Mouse (Mus musculus): ENCODE measurements around the gene Cdca4. TPM values are rescaled to one million over a fixed set of nuclear protein-coding genes. Genes with fewer than 3 reads are reported as not detected.

Cdca4 gene
- total RNA-seq (2015) (62.0 and 67.7 TPM in 2 replicates), total RNA-seq (2017) (48.9 and 57.9 TPM in 2 replicates)

DNA sequence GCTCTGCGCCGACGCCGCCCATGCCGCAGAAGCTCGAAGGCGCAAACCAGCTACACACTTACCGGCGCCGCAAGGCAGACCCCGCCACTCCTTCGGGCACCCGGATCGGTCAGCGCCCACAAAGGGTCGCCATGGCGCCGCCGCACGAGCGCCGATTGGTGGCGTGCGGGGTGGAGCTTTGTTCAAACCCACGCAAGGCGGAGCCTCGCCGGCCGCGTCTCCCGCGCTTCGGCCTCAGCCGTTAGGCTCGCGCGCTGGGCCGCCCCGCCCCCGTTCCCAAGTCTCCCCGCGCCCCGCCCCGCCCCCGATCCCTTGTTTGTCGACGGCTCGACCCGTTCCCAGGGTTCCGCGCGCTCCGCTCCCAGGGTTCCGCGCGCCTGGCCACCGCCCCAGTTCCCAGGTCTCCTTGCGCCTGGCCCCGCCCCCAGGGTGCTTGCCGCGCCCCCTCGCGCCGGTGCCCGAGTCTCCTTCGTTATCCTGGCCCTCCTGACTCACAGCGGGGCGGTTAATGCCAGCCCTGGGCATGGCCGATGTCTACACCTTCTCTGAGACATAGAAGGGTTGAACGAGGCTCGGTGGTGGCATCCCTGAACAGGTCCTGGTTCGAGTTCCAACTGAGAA is at the start of gene Cdca4:
TSS of gene Cdca4 (minus strand) at position 180 of the 621 bp plus-strand sequence.
- ATAC-seq (ENCODE audit: poor library complexity, severe bottlenecking), result peak; percentile 88

DNA sequence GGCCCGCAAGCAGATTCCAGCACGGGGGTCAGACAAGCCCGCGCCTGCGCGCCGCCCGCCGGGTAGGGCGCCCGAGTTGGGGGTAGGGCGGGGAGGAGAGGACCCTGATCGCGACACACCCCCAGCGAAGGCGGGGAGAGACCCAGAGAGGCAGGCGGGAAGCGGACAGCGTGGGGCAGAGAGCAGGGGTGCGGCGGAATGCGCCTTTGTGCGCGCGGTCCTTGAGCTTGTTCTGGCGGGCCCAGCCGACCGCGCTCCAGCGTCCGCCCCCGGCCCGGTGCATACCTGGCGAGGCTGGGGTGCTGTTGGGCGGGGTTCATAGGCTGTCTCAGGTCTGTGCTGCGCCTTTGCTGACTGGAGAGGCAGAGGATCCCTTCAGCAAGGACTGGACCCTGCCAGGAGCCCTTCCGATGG is 48.4 kb upstream of the Cdca4 start:
- ATAC-seq (ENCODE audit: poor library complexity, severe bottlenecking), result no peak

DNA sequence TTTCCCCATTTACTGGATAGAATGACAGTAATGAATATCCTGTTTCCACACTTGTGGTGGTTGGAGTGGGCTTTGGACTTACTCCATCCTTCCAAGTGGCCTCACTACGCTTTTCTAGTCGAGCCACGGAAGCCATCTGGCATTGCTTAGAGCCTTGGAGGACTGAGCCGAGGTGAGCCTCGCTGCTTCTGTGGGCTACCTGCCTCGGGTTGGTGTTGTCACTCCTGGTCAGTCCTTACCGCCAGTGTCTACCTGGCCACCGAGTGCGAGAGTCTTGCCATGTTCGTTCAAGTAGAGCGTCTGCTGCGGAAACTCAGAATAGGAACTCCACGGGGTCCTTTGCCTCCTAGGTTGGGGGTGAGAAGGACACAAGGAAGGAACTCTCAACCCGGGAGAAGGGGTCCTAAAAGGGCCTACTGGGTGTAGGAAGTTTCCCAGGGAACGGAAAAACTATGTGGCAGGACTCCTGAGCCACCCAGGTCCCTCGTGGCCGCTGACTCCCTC is 47.9 kb upstream of the Cdca4 start:
- no peak for ATAC-seq (ENCODE audit: poor library complexity, severe bottlenecking)

DNA sequence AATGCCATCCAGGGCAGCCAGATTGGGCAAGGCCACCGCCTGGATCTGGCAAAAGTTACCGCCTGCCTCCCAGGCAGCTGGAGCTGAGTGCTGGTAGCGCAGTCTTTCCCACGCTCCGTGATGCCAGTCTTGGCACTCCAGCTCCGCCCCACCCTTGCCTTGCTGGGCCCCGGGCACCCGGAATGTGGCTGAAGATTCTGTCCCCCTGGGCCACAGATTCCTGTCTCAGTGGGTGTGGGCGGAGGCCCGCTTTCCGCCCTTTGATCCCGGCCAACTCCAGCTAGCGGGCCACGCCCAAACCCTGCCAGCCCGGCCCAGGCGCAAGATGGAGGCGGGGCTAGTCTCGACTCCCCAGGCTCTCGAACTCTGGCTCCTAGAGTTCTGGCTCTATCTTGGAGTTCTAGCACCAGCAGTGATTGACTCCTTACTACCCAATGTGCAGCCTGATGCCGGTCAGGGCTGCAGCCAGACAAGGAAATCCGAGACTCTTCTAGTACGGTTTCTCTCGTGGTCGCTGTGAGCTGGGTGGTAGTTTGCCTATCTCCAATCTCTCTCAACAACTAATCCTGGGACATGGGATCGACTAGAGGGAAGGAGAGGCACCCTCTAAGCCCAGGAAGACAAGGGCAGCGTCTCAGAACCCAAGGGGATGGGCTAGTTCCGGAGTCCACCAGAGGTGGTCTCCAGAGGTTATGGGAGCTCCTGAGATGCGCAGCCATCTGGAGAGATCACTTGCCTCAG is 47.3 kb upstream of the Cdca4 start:
- peak; percentile 51 for ATAC-seq (ENCODE audit: poor library complexity, severe bottlenecking)

DNA sequence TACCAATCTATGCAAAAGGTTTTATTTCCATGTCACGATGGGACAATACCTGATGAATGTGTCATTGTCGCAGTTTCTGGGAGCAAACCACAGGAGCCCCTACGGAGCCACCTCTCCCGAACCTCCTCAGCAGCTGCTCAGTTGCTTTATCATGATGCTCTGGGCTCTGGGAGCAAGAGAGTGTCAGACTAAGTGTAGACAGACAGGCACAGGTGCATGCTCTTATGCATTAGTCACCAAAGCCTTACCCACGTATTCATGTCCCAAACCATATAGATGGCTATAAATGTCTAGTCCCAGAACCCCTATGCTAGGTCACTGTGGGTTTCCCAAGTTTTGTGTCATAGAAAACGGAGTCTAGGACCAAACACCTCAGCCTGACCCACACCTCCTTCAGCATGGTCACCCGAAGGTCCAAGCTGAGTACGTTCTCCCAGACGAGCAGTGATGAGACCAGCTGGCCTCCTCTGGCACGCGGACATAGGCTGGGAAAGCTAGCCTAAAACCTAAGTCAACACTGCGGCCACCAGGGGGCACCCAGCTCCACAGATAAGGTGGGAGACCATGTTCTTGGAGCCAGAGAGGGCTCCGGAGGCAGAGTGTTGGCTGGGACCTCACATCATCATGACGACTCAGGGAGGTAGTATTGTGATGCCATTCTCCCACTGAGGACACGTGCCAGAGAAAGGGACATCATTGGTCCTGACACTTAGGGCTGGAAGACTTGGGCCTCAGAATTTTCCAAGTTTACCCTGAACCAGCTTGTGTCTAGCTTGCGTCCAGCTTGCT is 46.2 kb upstream of the Cdca4 start:
- ATAC-seq (ENCODE audit: poor library complexity, severe bottlenecking), result peak; percentile 58

DNA sequence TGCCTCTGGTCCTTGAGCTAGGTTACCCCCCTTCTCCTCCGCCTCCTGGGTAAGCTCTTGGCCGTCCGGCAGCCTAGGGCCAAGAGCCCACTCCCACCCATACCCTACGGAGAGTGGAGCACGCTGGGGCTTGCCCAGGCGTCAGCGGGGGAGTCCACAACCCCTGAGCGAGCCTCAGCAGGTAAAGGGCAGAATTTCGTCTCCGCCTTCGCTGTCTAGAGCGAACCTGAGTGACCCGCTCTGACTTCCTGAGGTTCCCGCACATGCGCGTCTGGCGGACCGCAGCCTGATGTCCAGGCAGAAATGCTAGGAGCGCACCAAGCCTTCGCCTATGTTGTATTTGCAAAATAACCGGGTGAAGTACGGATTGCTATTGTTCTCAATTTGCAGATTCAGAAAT is 45.0 kb upstream of the Cdca4 start:
- no peak for ATAC-seq (ENCODE audit: poor library complexity, severe bottlenecking)

DNA sequence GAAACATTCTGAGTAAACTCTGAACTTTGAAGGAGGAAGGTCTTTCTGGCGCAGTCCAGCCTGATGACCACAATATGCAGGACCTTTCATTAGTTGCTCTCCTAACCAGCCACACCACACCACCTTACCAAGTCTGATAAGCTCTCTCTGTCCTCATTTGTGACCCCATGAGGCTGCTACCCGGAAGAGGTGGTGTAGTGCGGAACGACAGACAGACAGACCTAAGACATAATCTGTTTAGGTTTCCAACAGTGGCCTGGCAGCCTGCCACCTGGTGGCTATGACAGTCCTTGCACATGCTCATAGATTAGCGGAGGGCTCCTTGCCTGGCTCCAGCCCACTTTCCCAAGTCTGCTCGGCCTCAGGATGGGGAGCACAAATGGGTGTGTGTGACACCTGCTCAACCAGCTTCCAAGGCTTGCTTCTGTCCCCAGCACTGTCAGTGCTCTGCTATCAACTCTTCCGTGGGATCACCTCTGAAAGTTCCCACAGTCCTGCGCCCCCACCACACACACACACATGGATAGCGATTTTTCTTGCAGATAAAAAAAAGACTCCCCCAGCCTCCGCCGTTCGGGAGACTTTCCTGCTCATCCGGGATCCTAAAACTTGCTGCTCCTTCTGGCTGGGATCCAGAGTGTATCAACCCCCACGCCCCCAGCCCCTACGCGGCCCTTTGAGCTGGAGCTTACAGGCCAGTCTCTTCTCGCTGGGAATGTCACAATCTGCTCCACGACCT is 44.4 kb upstream of the Cdca4 start:
- peak; percentile 61 for ATAC-seq (ENCODE audit: poor library complexity, severe bottlenecking)

DNA sequence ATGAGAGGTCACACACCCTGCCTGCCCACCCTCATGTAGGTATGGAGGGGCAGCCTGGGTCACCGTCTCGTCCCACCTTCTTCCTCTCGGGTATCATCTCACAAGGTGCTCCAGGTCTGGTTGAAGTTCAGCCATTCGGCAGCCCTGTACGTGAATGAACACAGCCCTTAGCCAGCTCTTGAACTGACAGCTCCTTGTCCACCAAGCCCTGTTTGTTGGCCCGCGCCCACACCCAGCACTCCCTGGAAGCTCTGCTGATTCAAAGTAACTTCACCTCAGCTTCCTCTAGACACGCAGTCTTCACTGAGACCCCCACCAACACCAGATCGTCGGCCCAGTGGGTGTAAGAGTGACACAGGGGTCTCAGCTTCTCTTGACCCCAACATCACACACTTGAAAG is 43.8 kb upstream of the Cdca4 start:
- no peak for ATAC-seq (ENCODE audit: poor library complexity, severe bottlenecking)

DNA sequence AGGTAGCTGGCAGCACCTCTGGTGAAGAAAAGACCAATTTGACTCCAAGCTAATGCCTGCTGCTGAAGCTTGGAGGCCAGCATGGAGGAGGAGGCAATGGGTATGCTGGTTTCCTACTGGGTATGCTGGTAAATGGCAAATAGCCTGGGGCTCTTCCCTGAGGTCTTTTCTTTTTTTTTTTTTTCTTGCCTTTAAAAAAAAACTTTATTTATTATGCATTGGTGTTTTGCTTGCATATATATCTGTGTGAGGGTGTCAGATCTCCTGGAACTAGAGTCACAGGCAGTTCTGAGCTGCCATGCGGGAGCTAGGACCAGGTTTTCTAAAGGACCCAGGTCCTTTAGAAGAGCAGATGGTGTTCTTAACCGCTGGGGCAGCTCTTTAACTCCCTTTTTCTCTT is 42.0 kb upstream of the Cdca4 start:
- no peak for ATAC-seq (ENCODE audit: poor library complexity, severe bottlenecking)

DNA sequence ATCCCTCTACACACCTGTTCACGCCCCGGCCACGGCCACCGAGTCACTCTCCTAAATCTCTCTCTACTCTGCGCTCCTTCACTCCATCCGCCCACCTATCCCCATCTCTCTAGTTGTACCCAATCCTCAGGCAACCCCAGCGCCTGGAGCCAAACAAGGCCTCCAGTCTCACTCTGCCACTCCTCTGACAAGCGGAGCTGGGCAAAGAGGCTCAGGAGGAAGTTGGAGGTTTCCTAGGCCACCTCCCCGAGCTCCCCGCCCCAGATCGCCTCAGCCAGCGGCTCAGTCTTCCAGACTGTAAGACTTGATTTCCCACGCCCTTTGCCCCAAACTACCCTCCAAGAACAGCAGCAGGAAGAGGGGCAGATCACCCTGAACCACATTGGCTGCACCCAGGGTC is 41.6 kb upstream of the Cdca4 start:
- peak; percentile 53 for ATAC-seq (ENCODE audit: poor library complexity, severe bottlenecking)

DNA sequence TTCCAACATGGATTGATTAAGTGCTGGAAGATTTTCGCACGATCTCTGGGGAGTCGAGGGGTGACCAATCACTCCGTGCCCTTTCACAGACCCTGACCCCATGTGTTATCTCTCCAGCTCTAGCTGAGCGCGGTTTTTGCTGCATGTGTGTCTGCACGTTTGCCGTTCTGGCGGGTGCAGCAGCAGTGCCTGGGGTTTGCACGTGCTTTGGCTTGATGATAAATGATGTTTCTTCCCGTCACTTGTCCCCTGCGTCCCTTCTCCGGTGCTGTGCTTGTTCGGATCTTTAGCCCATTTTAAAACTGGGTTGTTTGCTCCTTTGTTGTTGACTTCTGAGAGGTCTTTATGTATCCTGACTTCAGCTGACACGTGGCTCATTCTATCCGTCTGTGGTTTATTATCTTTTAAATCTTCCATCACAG is 40.6 kb upstream of the Cdca4 start:
- ATAC-seq (ENCODE audit: poor library complexity, severe bottlenecking), result no peak

DNA sequence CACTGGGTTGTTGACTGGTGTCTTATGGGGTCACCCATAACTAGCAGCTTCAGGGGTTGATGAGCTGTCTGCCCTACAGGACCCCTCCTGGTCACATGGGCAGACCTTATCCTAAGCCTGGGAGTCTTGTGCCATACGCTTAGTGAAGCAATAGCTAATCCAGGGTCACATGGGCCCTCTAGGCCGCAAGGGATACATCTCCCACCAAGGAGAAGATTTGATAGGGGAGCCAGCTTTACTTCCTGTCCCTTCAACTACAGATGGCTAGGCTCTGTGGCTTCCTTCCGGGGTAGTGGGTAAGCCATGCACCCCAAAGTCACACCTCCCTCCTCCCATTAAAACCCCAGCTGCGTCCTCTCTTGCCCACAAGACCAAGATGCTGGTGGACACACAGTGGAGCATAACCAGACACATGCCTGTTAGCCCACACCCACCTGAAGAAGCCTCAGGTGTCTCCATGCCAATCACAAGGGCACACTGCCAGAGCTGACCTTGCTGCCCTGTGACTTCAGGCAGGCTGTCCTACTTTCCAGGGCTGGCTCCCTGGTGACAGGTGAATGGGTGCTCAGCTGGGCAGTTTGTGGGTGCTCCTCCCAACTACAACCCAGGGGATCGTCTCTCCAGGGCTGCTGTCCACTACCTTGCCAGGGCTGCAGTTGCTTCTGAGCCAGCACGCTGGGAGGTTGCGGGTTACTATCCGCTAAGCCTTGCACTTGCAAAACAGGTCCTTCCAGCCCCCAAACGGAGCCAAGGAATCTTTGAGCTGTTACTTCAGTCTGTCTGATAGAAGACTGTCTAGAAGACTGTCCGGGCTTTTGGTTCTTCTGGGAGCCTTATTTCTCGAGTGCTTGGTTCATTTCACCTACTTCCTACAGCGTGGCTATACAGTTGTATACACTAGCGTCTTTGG is 39.2 kb upstream of the Cdca4 start, which contains the start of gene Gpr132:
TSS of gene Gpr132 (minus strand) at position 51 of the 910 bp plus-strand sequence.
- peak; percentile 11; the same call in 1 of the 2 replicates for ATAC-seq (ENCODE audit: poor library complexity, severe bottlenecking)

DNA sequence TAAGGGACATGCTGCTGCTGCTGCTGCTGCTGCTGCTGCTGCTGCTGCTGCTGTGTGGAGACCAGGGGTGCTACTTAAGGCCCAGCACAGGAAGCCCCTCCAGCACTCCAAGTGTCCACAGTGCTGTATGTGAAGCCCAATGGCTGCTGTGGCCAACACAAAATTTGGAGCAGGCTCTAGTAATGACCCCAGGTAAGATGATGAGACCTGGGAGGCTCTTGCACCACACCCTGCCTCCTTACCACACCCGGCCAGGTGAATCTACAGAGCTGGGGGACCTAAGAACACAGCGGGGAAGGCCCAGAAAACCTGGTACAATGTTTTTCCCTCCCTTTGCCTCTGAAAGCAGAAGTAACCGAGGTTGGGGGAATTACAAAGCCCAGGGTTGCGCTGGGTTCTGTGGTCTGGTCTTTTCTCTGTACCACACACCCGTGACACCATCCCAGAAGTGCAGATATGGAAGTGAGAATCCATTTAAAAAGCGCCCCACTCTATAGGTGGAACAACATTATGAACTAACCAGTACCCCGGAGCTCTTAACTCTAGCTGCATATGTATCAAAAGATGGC is 38.0 kb upstream of the Cdca4 start:
- ATAC-seq (ENCODE audit: poor library complexity, severe bottlenecking), result peak; percentile 63

DNA sequence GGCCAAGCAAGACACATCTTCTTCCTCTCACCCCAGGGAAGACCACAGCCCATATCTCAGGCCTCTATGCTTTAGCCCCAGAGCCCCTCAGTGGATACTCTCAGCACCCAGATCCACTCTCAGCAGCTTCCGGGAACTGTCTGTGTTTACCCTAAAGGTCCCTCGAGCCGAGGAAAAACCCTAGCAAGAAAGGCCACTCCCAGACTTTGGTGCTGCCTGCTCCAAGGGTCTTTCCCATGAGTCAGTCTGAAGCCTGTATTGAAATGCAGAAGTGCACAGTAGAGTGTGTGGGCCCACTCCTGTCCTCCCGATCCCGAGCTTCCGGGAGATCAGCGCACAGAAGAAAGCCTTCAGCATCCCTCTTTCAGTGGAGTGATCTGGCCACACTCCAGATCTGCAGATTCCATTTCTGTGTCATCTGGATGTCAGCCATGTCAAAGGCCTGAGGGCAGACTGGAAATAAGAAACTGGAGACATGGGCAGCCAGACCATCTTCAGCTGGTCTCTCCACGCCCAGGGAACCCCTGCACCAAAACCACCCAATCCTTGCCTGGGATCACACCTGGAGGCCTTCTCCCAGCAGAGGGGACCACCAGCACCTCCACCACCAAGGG is 37.4 kb upstream of the Cdca4 start:
- ATAC-seq (ENCODE audit: poor library complexity, severe bottlenecking), result no peak

DNA sequence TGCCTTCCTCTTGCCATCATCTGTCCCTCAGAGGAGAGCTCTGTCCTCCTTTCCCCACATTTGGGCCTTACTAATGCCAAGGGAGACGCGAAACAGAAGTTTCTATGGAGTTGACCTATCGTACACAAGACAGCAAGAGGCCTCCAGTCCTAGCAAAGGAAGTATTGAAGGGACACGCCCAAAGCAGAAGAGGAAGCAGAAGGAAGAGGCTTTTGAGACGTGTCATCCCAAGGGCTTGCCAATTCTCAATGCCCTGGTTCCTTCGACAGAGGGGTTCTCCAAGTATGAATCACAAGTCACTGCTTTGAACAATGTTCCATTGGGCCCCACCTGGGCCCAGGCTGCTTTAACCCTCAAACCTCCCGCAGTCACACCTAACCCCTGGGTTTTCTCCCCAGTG is 35.6 kb upstream of the Cdca4 start:
- ATAC-seq (ENCODE audit: poor library complexity, severe bottlenecking), result peak; percentile 56

DNA sequence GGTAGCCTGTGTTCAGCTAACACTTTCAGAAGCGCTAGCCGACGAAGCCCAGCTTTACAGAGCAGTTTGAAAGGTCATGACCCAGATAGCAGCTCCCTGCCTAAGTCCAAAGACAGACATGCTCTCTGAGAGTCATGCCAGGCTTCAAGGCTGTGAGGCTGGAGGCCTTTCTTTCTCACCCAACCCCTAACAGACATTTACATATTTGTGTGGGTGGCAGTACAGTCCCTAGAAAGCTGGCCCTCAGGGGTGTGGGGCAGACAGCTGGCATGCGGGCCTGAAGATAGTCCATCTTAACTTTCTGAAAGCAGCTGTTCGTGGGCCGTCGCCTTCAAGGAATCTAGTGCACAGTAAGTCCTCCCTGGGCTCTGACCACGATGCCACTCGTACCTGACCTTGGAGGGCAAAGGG is 32.7 kb upstream of the Cdca4 start:
- no peak for ATAC-seq (ENCODE audit: poor library complexity, severe bottlenecking)

DNA sequence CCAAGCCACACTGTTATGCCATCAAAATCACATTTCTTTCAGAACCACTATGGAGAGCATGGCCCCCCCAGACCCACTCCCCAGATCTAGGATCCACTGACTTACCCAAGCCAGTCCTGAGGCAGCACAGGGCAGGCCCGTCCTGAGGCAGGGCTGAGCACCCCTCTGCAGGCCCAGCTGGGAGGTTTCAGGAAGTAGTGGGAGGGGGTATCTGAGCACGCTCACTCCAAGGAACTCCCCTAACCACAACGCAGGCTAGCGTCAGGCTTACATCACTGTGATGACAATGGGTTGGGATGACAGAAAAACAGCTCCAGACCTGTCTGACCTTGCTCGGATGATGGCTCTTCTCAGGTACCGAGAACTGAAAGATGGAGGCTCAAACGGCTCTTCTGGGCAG is 31.5 kb upstream of the Cdca4 start:
- ATAC-seq (ENCODE audit: poor library complexity, severe bottlenecking), result peak; percentile 81

DNA sequence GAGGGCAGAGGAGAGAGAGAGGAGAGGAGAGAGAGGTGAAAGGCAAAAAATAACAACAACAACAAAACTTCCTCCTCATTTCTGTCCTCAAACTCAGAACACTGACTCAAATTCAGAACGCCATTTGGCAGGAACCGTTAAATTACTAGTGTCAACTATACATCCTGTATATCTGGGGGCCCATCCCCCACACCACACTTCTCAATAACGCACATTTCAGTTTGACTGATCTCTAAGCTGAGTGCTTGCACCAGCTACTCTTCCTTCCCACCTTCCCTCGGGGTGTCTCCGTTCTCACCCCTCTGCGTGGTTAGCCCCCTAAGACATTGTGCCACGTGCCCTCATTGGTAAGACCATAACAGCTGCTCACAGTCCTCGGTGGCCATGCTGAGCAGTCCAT is 30.7 kb upstream of the Cdca4 start:
- ATAC-seq (ENCODE audit: poor library complexity, severe bottlenecking), result no peak

Measured in megakaryocyte, adult 5-6 weeks (primary cell).